Mouse (Mus musculus) liver, embryonic 11.5 days (tissue): Measurements from ENCODE around the gene Insrr. TPM values are rescaled to one million over a fixed set of nuclear protein-coding genes. Genes with fewer than 3 reads are reported as not detected.

Source experiments
- polyA plus RNA-seq: library from polyadenylated mRNA; unstranded; fragments of >200 nt; fragmentation: Nextera tagmentation; extraction: Ambion mirVana; gene quantifications from 2 replicates; pipeline ENCODE4 v1.2.1, GENCODE M21; 2014

Insrr gene
- polyA plus RNA-seq, 1 experiment from 2014 or later = 0.05 TPM

Other genes starting within 250 kb of the Insrr start
- 6.3 and 7.6 TPM in 2 replicates for gene Arhgef11, start 179.4 kb upstream of the Insrr start, polyA plus RNA-seq
- gene Lrrc71, start 48.3 kb upstream of the Insrr start, polyA plus RNA-seq = 0.23 TPM in 1 of 2 replicates, not detected in the other
- 0.62 and 1.1 TPM in 2 replicates for gene Ntrk1, start 1.8 kb upstream of the Insrr start, polyA plus RNA-seq
- 15.5 and 18.4 TPM in 2 replicates for gene Pear1, start 27.4 kb downstream of the Insrr start, polyA plus RNA-seq
- gene Sh2d2a, start 49.8 kb downstream of the Insrr start, polyA plus RNA-seq = 0.13 and 0.15 TPM in 2 replicates
- gene Prcc, start 88.7 kb downstream of the Insrr start, polyA plus RNA-seq = 15.4 and 15.6 TPM in 2 replicates
- gene Hdgf, start 109.4 kb downstream of the Insrr start, polyA plus RNA-seq = 520 and 526 TPM in 2 replicates
- 95.7 and 97.5 TPM in 2 replicates for gene Mrpl24, start 122.6 kb downstream of the Insrr start, polyA plus RNA-seq
- 66.9 and 68.1 TPM in 2 replicates for gene Isg20l2, start 133.4 kb downstream of the Insrr start, polyA plus RNA-seq
- gene Rrnad1, start 133.8 kb downstream of the Insrr start, polyA plus RNA-seq = 17.5 and 18.8 TPM in 2 replicates
- 24.9 and 29.9 TPM in 2 replicates for gene Crabp2, start 151.7 kb downstream of the Insrr start, polyA plus RNA-seq
- gene Nes, start 174.1 kb downstream of the Insrr start, polyA plus RNA-seq = 4.9 and 5.8 TPM in 2 replicates
- 0.08 TPM in 1 of 2 replicates, not detected in the other for gene Bcan, start 203.3 kb downstream of the Insrr start, polyA plus RNA-seq
- gene Hapln2, start 230.6 kb downstream of the Insrr start, polyA plus RNA-seq = not detected in 2 replicates
- 60.6 and 60.7 TPM in 2 replicates for gene Gpatch4, start 246.2 kb downstream of the Insrr start, polyA plus RNA-seq